Comparison of ENCODE assay signal across 9 mouse cellular contexts in the genomic region with DNA sequence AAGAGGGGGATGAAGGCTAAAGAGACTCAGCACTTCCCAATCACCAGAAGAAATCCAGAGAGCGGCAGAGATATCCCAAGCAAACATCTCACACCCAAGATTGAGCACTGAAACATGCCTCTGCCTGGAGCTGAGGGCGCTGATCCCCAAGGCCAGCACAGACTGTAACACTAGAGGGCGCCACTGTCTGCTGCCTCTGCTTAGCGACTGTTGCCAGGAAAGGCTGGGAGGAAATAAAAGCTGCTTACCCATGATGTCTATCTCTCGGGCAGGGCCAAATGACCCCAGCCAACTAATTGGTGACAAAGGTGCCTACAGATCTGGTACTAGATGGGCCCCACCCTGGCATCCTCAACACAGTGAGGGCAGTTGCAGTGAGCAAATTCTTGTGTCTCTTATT. TPM values are rescaled to one million over a fixed set of nuclear protein-coding genes. Genes with fewer than 3 reads are reported as not detected.
DNase-seq lines count a peak whose midpoint lies in the region; ATAC-seq and TF ChIP-seq lines count a peak whose summit lies in the region.
"Had no signal": no experiment of that assay in that cellular context is flagged by ENCODE, and none has a peak within 500 bp of the region (broad histone marks: within the 10 kb centered on the region; RNA-seq: fewer than 3 reads in every experiment).

No protein-coding gene starts in this region.

- H3K36me3 ChIP-seq in hindbrain, embryonic 11.5 days (ENCODE audit: control insufficient read depth, insufficient read depth, low read length): no peaks in the 10 kb centered on the region
- no peaks in the 10 kb centered on the region for H3K36me3 ChIP-seq in hindbrain, embryonic 14.5 days (replicated peaks; ENCODE audit: control insufficient read depth, insufficient read depth)
- no peaks in the 10 kb centered on the region for H3K36me3 ChIP-seq in ES-Bruce4 (ENCODE audit: control insufficient read depth, insufficient read depth, low read length, poor library complexity, severe bottlenecking)
- H3K36me3 ChIP-seq in limb, embryonic 11.5 days (ENCODE audit: control insufficient read depth, insufficient read depth, low read length): no peaks in the 10 kb centered on the region
- H3K36me3 ChIP-seq in midbrain, embryonic 15.5 days (replicated peaks): no peaks in the 10 kb centered on the region
- H3K36me3 ChIP-seq: heart, embryonic 15.5 days had no signal

- no peaks in the 10 kb centered on the region for H3K9me3 ChIP-seq in hindbrain, embryonic 11.5 days (ENCODE audit: control insufficient read depth, low read length)
- H3K9me3 ChIP-seq in hindbrain, embryonic 14.5 days (ENCODE audit: control insufficient read depth, low read length): no peaks in the 10 kb centered on the region
- no peaks in the 10 kb centered on the region; the same call in 1 of the 2 replicates for H3K9me3 ChIP-seq in ES-Bruce4 (replicated peaks; ENCODE audit: control insufficient read depth, insufficient read depth, low read length, poor library complexity, severe bottlenecking)
- no peaks in the 10 kb centered on the region for H3K9me3 ChIP-seq in limb, embryonic 11.5 days (ENCODE audit: control insufficient read depth, low read length)
- H3K9me3 ChIP-seq in midbrain, embryonic 15.5 days: no peaks in the 10 kb centered on the region
- H3K9me3 ChIP-seq: heart, embryonic 15.5 days had no signal

- TF ChIP-seq CTCF in ES-Bruce4 (IDR thresholded peaks at IDR 0.05; ENCODE audit: low read depth, low read length): peak; percentile 85
- TF ChIP-seq CTCF in bone marrow macrophage, adult 2 months (IDR thresholded peaks at IDR 0.05; ENCODE audit: low read depth, low read length): peak; percentile 25; the same call in 1 of the 2 replicates

- H3K4me1 ChIP-seq in hindbrain, embryonic 11.5 days (replicated peaks; ENCODE audit: control insufficient read depth, insufficient read depth, low read length): no peaks in the 10 kb centered on the region
- H3K4me1 ChIP-seq in hindbrain, embryonic 14.5 days (replicated peaks; ENCODE audit: control insufficient read depth, insufficient read depth, low read length): no peaks in the 10 kb centered on the region
- no peaks in the 10 kb centered on the region for H3K4me1 ChIP-seq in ES-Bruce4 (ENCODE audit: control insufficient read depth, insufficient read depth, low read length)
- H3K4me1 ChIP-seq in bone marrow macrophage, adult 2 months (ENCODE audit: control insufficient read depth, insufficient read depth, low read length): no peaks in the 10 kb centered on the region
- no peaks in the 10 kb centered on the region for H3K4me1 ChIP-seq in limb, embryonic 11.5 days (ENCODE audit: control insufficient read depth, insufficient read depth, low read length)
- no peaks in the 10 kb centered on the region for H3K4me1 ChIP-seq in midbrain, embryonic 15.5 days
- H3K4me1 ChIP-seq: heart, embryonic 15.5 days had no signal

- TF ChIP-seq EP300 in ES-Bruce4 (IDR thresholded peaks at IDR 0.05; ENCODE audit: insufficient read depth, low read depth, low read length): no peak

- peak; percentile 49 for DNase-seq in hindbrain, embryonic 11.5 days (ENCODE audit: low spot score)
- DNase-seq in hindbrain, embryonic 14.5 days (ENCODE audit: low spot score): no peak
- DNase-seq in limb, embryonic 11.5 days (ENCODE audit: low spot score): peak; percentile 58
- no peak for DNase-seq in natural killer cell, adult 2 months (ENCODE audit: low spot score in 2 of 2)
- no peak for DNase-seq in spleen, adult 18-20 months

- H3K4me2 ChIP-seq in hindbrain, embryonic 11.5 days (replicated peaks; ENCODE audit: low read depth, low read length): no peak overlapping the region
- no peak overlapping the region for H3K4me2 ChIP-seq in hindbrain, embryonic 14.5 days (replicated peaks)
- H3K4me2 ChIP-seq in limb, embryonic 11.5 days (ENCODE audit: low read depth, severe bottlenecking): no peak overlapping the region
- H3K4me2 ChIP-seq in midbrain, embryonic 15.5 days: no peak overlapping the region
- H3K4me2 ChIP-seq: heart, embryonic 15.5 days had no signal

- no peak overlapping the region for H3K27ac ChIP-seq in hindbrain, embryonic 11.5 days (ENCODE audit: low read depth, low read length)
- no peak overlapping the region for H3K27ac ChIP-seq in hindbrain, embryonic 14.5 days
- H3K27ac ChIP-seq in ES-Bruce4 (ENCODE audit: insufficient read depth, low read length): no peak overlapping the region
- no peak overlapping the region for H3K27ac ChIP-seq in bone marrow macrophage, adult 2 months (ENCODE audit: insufficient read depth, low read depth, low read length)
- H3K27ac ChIP-seq in limb, embryonic 11.5 days (replicated peaks; ENCODE audit: low read depth, low read length): no peak overlapping the region
- no peak overlapping the region for H3K27ac ChIP-seq in midbrain, embryonic 15.5 days
- H3K27ac ChIP-seq: heart, embryonic 15.5 days had no signal

- no peak for ATAC-seq in hindbrain, embryonic 11.5 days (ENCODE audit: low FRiP score)
- ATAC-seq in hindbrain, embryonic 14.5 days (ENCODE audit: low FRiP score): no peak
- ATAC-seq in limb, embryonic 11.5 days (ENCODE audit: insufficient number of reproducible peaks, low FRiP score, low TSS enrichment, low read depth): no peak
- no peak for ATAC-seq in midbrain, embryonic 15.5 days (replicated peaks)

- WGBS in hindbrain, embryonic 11.5 days: 35% methylated on average over 5 of the region's 5 CpGs
- 33% methylated on average over 5 of the region's 5 CpGs for WGBS in hindbrain, embryonic 14.5 days
- 36% methylated on average over 5 of the region's 5 CpGs for WGBS in limb, embryonic 11.5 days
- 36% methylated on average over 5 of the region's 5 CpGs for WGBS in midbrain, embryonic 15.5 days

- H3K4me3 ChIP-seq in hindbrain, embryonic 11.5 days (ENCODE audit: low read depth, low read length): no peak overlapping the region
- H3K4me3 ChIP-seq in hindbrain, embryonic 14.5 days (replicated peaks; ENCODE audit: low read length): no peak overlapping the region
- H3K4me3 ChIP-seq in ES-Bruce4 (ENCODE audit: low read depth, low read length): no peak overlapping the region
- H3K4me3 ChIP-seq in bone marrow macrophage, adult 2 months (ENCODE audit: insufficient read depth, low read length): no peak overlapping the region
- no peak overlapping the region for H3K4me3 ChIP-seq in limb, embryonic 11.5 days (ENCODE audit: low read depth, low read length)
- no peak overlapping the region for H3K4me3 ChIP-seq in midbrain, embryonic 15.5 days
- H3K4me3 ChIP-seq: heart, embryonic 15.5 days had no signal

- no peak for TF ChIP-seq POLR2A in ES-Bruce4 (IDR thresholded peaks at IDR 0.05; ENCODE audit: insufficient read depth, low read length)
- no peak for TF ChIP-seq POLR2A in bone marrow macrophage, adult 2 months (IDR thresholded peaks at IDR 0.05; ENCODE audit: borderline replicate concordance, low read depth, low read length)

- H3K9ac ChIP-seq in hindbrain, embryonic 11.5 days (ENCODE audit: low read depth, low read length): no peak overlapping the region
- no peak overlapping the region for H3K9ac ChIP-seq in hindbrain, embryonic 14.5 days
- no peak overlapping the region for H3K9ac ChIP-seq in ES-Bruce4 (ENCODE audit: low read depth, poor library complexity, severe bottlenecking)
- H3K9ac ChIP-seq in limb, embryonic 11.5 days (ENCODE audit: low read length): no peak overlapping the region
- no peak overlapping the region for H3K9ac ChIP-seq in midbrain, embryonic 15.5 days
- H3K9ac ChIP-seq: heart, embryonic 15.5 days had no signal

- H3K27me3 ChIP-seq in hindbrain, embryonic 11.5 days (ENCODE audit: control insufficient read depth, insufficient read depth, low read length): no peaks in the 10 kb centered on the region
- no peaks in the 10 kb centered on the region for H3K27me3 ChIP-seq in hindbrain, embryonic 14.5 days (ENCODE audit: control insufficient read depth, insufficient read depth, low read length)
- H3K27me3 ChIP-seq in ES-Bruce4 (ENCODE audit: control insufficient read depth, insufficient read depth, low read length, poor library complexity, severe bottlenecking): no peaks in the 10 kb centered on the region
- H3K27me3 ChIP-seq in limb, embryonic 11.5 days (ENCODE audit: control insufficient read depth, insufficient read depth, low read length): no peaks in the 10 kb centered on the region
- no peaks in the 10 kb centered on the region for H3K27me3 ChIP-seq in midbrain, embryonic 15.5 days (replicated peaks)
- H3K27me3 ChIP-seq: heart, embryonic 15.5 days had no signal

RNA-seq across cellular contexts. Expression of a gene that starts 11.9 kb away (rescaled TPM):
- polyA plus RNA-seq in hindbrain, embryonic 11.5 days (2014; fragmentation: Nextera tagmentation; extraction: Ambion mirVana): not detected in 2 replicates
- polyA plus RNA-seq in hindbrain, embryonic 14.5 days (2014; fragmentation: Nextera tagmentation; extraction: Ambion mirVana): not detected in 2 replicates
- not detected in 2 replicates for polyA plus RNA-seq in ES-Bruce4 (2011; ENCODE audit: insufficient read depth, insufficient read length, low read depth, missing spikeins)
- polyA plus RNA-seq in bone marrow macrophage, adult 2 months (2012; ENCODE audit: insufficient read depth, insufficient read length, missing spikeins): not detected in 2 replicates
- polyA plus RNA-seq in limb, embryonic 11.5 days (2014; fragmentation: Nextera tagmentation; extraction: Ambion mirVana): not detected in 2 replicates
- not detected in 2 replicates for polyA plus RNA-seq in midbrain, embryonic 15.5 days (2015; fragmentation: Nextera tagmentation; extraction: Ambion mirVana)
- polyA plus RNA-seq: heart, embryonic 15.5 days had no signal

RNA-seq across cellular contexts. Expression of a gene that starts 19.1 kb away (rescaled TPM):
- not detected in 2 replicates for polyA plus RNA-seq in hindbrain, embryonic 11.5 days (2014; fragmentation: Nextera tagmentation; extraction: Ambion mirVana)
- not detected in 2 replicates for polyA plus RNA-seq in hindbrain, embryonic 14.5 days (2014; fragmentation: Nextera tagmentation; extraction: Ambion mirVana)
- polyA plus RNA-seq in ES-Bruce4 (2011; ENCODE audit: insufficient read depth, insufficient read length, low read depth, missing spikeins): not detected in 2 replicates
- polyA plus RNA-seq in bone marrow macrophage, adult 2 months (2012; ENCODE audit: insufficient read depth, insufficient read length, missing spikeins): not detected in 2 replicates
- not detected in 2 replicates for polyA plus RNA-seq in limb, embryonic 11.5 days (2014; fragmentation: Nextera tagmentation; extraction: Ambion mirVana)
- polyA plus RNA-seq in midbrain, embryonic 15.5 days (2015; fragmentation: Nextera tagmentation; extraction: Ambion mirVana): 0.97 TPM in 1 of 2 replicates, not detected in the other

RNA-seq across cellular contexts. Expression of a gene that starts 35.7 kb away (rescaled TPM):
- not detected in 2 replicates for polyA plus RNA-seq in hindbrain, embryonic 11.5 days (2014; fragmentation: Nextera tagmentation; extraction: Ambion mirVana)
- 0.22 TPM in 1 of 2 replicates, not detected in the other for polyA plus RNA-seq in hindbrain, embryonic 14.5 days (2014; fragmentation: Nextera tagmentation; extraction: Ambion mirVana)
- polyA plus RNA-seq in ES-Bruce4 (2011; ENCODE audit: insufficient read depth, insufficient read length, low read depth, missing spikeins): not detected in 2 replicates
- polyA plus RNA-seq in bone marrow macrophage, adult 2 months (2012; ENCODE audit: insufficient read depth, insufficient read length, missing spikeins): not detected in 2 replicates
- not detected in 2 replicates for polyA plus RNA-seq in limb, embryonic 11.5 days (2014; fragmentation: Nextera tagmentation; extraction: Ambion mirVana)
- polyA plus RNA-seq in midbrain, embryonic 15.5 days (2015; fragmentation: Nextera tagmentation; extraction: Ambion mirVana): 0.05 TPM in 1 of 2 replicates, not detected in the other

Comparison
In these comparisons a context has a peak if more than half of its experiments do, and no peak if none do; other contexts are left out.
1. DNase-seq: peak in hindbrain, embryonic 11.5 days (single experiment) and limb, embryonic 11.5 days (single experiment); none in hindbrain, embryonic 14.5 days (single experiment), natural killer cell, adult 2 months (0 of 2) and spleen, adult 18-20 months (0 of 2).